Mouse (Mus musculus) colon, adult 2 months (tissue): Measurements from ENCODE around the gene Slc25a1. TPM values are rescaled to one million over a fixed set of nuclear protein-coding genes. Genes with fewer than 3 reads are reported as not detected.

Experiments
- polyA plus RNA-seq: library from polyadenylated mRNA; depleted of rRNA; stranded (reverse); fragments of >200 nt; gene quantifications from 2 replicates; pipeline ENCODE4 v1.2.3, GENCODE M21; 2012; rRNA removed

Gene Slc25a1
- 164 and 192 TPM in 2 replicates for polyA plus RNA-seq

GRCm38 (mm10) chr16:17928087-17928580 lies at the start of gene Slc25a1:
Slc25a1 (minus strand) TSS chr16:17928219.

GRCm38 (mm10) chr16:17914307-17915249 lies 13.4 kb downstream of the Slc25a1 start, which contains the start of gene Gsc2:
Gsc2 (minus strand) TSS chr16:17915059.

DNA sequence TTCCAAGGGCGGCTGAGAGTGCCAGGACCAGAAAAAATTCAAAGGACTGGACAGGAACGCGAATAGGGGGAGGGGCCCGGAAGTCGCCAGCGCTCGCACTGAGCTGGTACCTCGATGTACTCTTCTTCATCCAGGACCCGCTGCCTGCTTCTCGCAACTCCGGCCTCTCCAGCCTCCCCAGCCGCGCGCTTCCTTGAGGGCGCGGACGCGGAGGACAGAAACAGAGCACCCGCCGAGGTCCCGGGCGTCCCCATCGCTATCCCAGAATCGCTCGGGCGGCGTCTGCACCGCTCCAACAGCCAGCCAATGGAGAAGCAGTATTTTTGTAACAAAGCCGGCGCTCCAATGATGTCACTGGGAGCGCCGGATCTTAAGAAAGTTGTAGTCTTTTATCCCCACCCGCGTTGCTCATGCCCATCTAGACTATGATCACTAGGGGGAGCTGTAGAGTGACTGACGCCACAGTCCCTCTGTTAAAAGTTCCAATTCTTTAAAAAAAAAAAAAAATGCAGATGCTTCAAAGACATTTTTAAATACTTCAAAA lies 16.9 kb downstream of the Slc25a1 start, which contains the start of gene Ess2:
Ess2 (minus strand) TSS at position 297 of the 544 bp plus-strand sequence.

DNA sequence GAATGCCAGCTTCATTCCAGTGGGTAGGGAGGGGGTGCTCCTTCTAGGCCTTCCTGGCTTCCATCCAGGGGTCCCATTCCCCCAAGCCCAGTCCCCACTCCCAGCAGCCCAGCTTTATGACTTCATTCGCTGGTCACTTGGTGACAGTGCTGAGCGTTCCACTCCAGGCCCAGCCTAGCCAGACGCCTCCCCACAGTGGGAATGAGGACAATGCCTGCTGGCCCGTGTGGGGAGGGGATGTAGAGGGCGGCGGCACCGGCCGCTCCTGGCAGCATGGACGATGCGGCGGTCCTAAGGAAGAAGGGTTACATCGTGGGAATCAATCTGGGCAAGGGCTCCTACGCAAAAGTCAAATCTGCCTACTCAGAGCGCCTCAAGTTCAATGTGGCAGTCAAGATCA lies 29.6 kb downstream of the Slc25a1 start, which contains the start of the genes Dgcr2 and Tssk2:
Dgcr2 (minus strand) TSS at position 101 of the 400 bp plus-strand sequence.
Tssk2 (plus strand) TSS at position 176 of the 400 bp plus-strand sequence.

GRCm38 (mm10) chr16:17893923-17894322 lies 34.1 kb downstream of the Slc25a1 start, which contains the start of gene Tssk1:
Tssk1 (plus strand) TSS chr16:17894223.

GRCm38 (mm10) chr16:17891567-17891959 lies 36.5 kb downstream of the Slc25a1 start, which contains the start of gene Gm20518:
Gm20518 (minus strand) TSS chr16:17891671.

Other genes starting within 250 kb of the Slc25a1 start
- gene Med15, start 195.3 kb downstream of the Slc25a1 start, polyA plus RNA-seq: 133 and 153 TPM in 2 replicates
- 63.7 and 64.9 TPM in 2 replicates for gene Klhl22, start 168.6 kb downstream of the Slc25a1 start, polyA plus RNA-seq
- gene Scarf2, start 130.9 kb downstream of the Slc25a1 start, polyA plus RNA-seq: 60.4 and 61.4 TPM in 2 replicates
- gene B830017H08Rik, start 95.1 kb downstream of the Slc25a1 start, polyA plus RNA-seq: not detected in 2 replicates
- 14.2 and 14.9 TPM in 2 replicates for gene Car15, start 89.9 kb downstream of the Slc25a1 start, polyA plus RNA-seq
- gene Gm20518, start 36.5 kb downstream of the Slc25a1 start, polyA plus RNA-seq: 1.9 and 2.5 TPM in 2 replicates
- gene Tssk1, start 34.0 kb downstream of the Slc25a1 start, polyA plus RNA-seq: 0.02 and 0.10 TPM in 2 replicates
- 156 and 191 TPM in 2 replicates for gene Dgcr2, start 29.7 kb downstream of the Slc25a1 start, polyA plus RNA-seq
- not detected in 2 replicates for gene Tssk2, start 29.6 kb downstream of the Slc25a1 start, polyA plus RNA-seq
- gene Ess2, start 16.9 kb downstream of the Slc25a1 start, polyA plus RNA-seq: 17.4 and 18.7 TPM in 2 replicates
- not detected in 2 replicates for gene Gsc2, start 13.2 kb downstream of the Slc25a1 start, polyA plus RNA-seq
- gene Vpreb2, start 52.2 kb upstream of the Slc25a1 start, polyA plus RNA-seq: not detected in 2 replicates
- 66.8 and 71.8 TPM in 2 replicates for gene Dgcr6, start 124.6 kb upstream of the Slc25a1 start, polyA plus RNA-seq
- gene Prodh, start 162.0 kb upstream of the Slc25a1 start, polyA plus RNA-seq: 26.7 and 29.3 TPM in 2 replicates
- gene Rtn4r, start 199.4 kb upstream of the Slc25a1 start, polyA plus RNA-seq: 25.5 and 39.7 TPM in 2 replicates